Mouse (Mus musculus): ENCODE measurements around the gene Mchr1.

Mchr1 gene

GRCm38 (mm10) chr15:81272305-81273053 is 37.2 kb downstream of the Mchr1 start:
- no peak for DNase-seq (ENCODE audit: low read depth, low spot score)

- no peak for DNase-seq (ENCODE audit: low read depth, low spot score)
These were observed 38.1 kb downstream of the Mchr1 start for GRCm38 (mm10) chr15:81273361-81273760.

GRCm38 (mm10) chr15:81277928-81278327 is 42.6 kb downstream of the Mchr1 start:
- DNase-seq (ENCODE audit: low read depth, low spot score): peak; percentile 43

- DNase-seq (ENCODE audit: low read depth, low spot score): no peak
These were observed 43.4 kb downstream of the Mchr1 start for GRCm38 (mm10) chr15:81278699-81279098.

- no peak for DNase-seq (ENCODE audit: low read depth, low spot score)
These were observed 48.9 kb downstream of the Mchr1 start for GRCm38 (mm10) chr15:81284121-81284734.
